Mouse (Mus musculus): ENCODE results near the gene Itpk1. TPM values are rescaled to one million over a fixed set of nuclear protein-coding genes. Genes with fewer than 3 reads are reported as not detected.
A peak's percentile ranks its signal among the peaks of the same experiment; 100 is the strongest.

Itpk1 gene
- polyA plus RNA-seq, 1 experiment from 2014 or later, result 3.0 TPM

GRCm38 (mm10) chr12:102686321-102686720 lies 18.4 kb downstream of the Itpk1 start:
- no peaks in the 10 kb centered on the region for H3K36me3 ChIP-seq
- H3K9ac ChIP-seq, result no peak overlapping the region
- DNase-seq (no peak), ATAC-seq (ENCODE audit: low read depth) (no peak)
- 65% methylated on average over 5 of the region's 5 CpGs for WGBS (ENCODE audit: insufficient replicate concordance)
- H3K27me3 ChIP-seq, result no peaks in the 10 kb centered on the region
- H3K9me3 ChIP-seq (replicated peaks), result no peaks in the 10 kb centered on the region
- peaks cover 48% of the 10 kb centered on the region for H3K4me1 ChIP-seq (replicated peaks)
- no peak overlapping the region for H3K4me2 ChIP-seq
- H3K27ac ChIP-seq, result no peak overlapping the region
- H3K4me3 ChIP-seq (replicated peaks), result no peak overlapping the region

GRCm38 (mm10) chr12:102685523-102685931 lies 19.2 kb downstream of the Itpk1 start:
- Histone ChIP-seq H3K4me3 (replicated peaks) (no peak overlapping the region), H3K27me3 (no peaks in the 10 kb centered on the region), H3K4me2 (no peak overlapping the region), H3K36me3 (no peaks in the 10 kb centered on the region), H3K27ac (no peak overlapping the region), H3K4me1 (replicated peaks) (peaks cover 42% of the 10 kb centered on the region), H3K9me3 (replicated peaks) (no peaks in the 10 kb centered on the region), H3K9ac (no peak overlapping the region)
- DNase-seq (no peak), ATAC-seq (ENCODE audit: low read depth) (no peak)
- WGBS (ENCODE audit: insufficient replicate concordance), result 67% methylated on average over 9 of the region's 9 CpGs

- no peak for DNase-seq
- Histone ChIP-seq H3K27me3 (no peaks in the 10 kb centered on the region), H3K9me3 (replicated peaks) (no peaks in the 10 kb centered on the region), H3K4me3 (replicated peaks) (no peak overlapping the region), H3K27ac (no peak overlapping the region), H3K9ac (no peak overlapping the region), H3K4me1 (replicated peaks) (peaks cover 35% of the 10 kb centered on the region), H3K4me2 (no peak overlapping the region), H3K36me3 (no peaks in the 10 kb centered on the region)
- 53% methylated on average over 3 of the region's 3 CpGs for WGBS (ENCODE audit: insufficient replicate concordance)
- peak; percentile 17; the same call in 1 of the 2 replicates for ATAC-seq (ENCODE audit: low read depth)
Observed at GRCm38 (mm10) chr12:102684720-102685386, 19.9 kb downstream of the Itpk1 start.

GRCm38 (mm10) chr12:102683979-102684378 lies 20.8 kb downstream of the Itpk1 start:
- WGBS (ENCODE audit: insufficient replicate concordance), result 70% methylated on average over 5 of the region's 5 CpGs
- Histone ChIP-seq H3K4me3 (replicated peaks) (no peak overlapping the region), H3K4me1 (replicated peaks) (peaks cover 32% of the 10 kb centered on the region), H3K9ac (no peak overlapping the region), H3K4me2 (no peak overlapping the region), H3K27me3 (no peaks in the 10 kb centered on the region), H3K27ac (no peak overlapping the region), H3K9me3 (replicated peaks) (no peaks in the 10 kb centered on the region), H3K36me3 (no peaks in the 10 kb centered on the region)
- DNase-seq (no peak), ATAC-seq (ENCODE audit: low read depth) (no peak)

- H3K9me3 ChIP-seq (replicated peaks), result no peaks in the 10 kb centered on the region
- DNase-seq, result no peak
- WGBS (ENCODE audit: insufficient replicate concordance), result 66% methylated on average over 6 of the region's 6 CpGs
- peaks cover 32% of the 10 kb centered on the region for H3K4me1 ChIP-seq (replicated peaks)
- no peak overlapping the region for H3K4me3 ChIP-seq (replicated peaks)
- H3K27me3 ChIP-seq, result no peaks in the 10 kb centered on the region
- ATAC-seq (ENCODE audit: low read depth), result no peak
- no peak overlapping the region for H3K9ac ChIP-seq
- no peak overlapping the region for H3K4me2 ChIP-seq
- no peak overlapping the region for H3K27ac ChIP-seq
- no peaks in the 10 kb centered on the region for H3K36me3 ChIP-seq
Observed at GRCm38 (mm10) chr12:102683438-102683837, 21.3 kb downstream of the Itpk1 start.

- no peak for DNase-seq
- H3K4me2 ChIP-seq, result no peak overlapping the region
- 72% methylated on average over 7 of the region's 7 CpGs for WGBS (ENCODE audit: insufficient replicate concordance)
- no peak for ATAC-seq (ENCODE audit: low read depth)
- H3K4me3 ChIP-seq (replicated peaks), result no peak overlapping the region
- no peaks in the 10 kb centered on the region for H3K9me3 ChIP-seq (replicated peaks)
- H3K27ac ChIP-seq, result no peak overlapping the region
- no peak overlapping the region for H3K9ac ChIP-seq
- no peaks in the 10 kb centered on the region for H3K27me3 ChIP-seq
- no peaks in the 10 kb centered on the region for H3K36me3 ChIP-seq
- peaks cover 28% of the 10 kb centered on the region for H3K4me1 ChIP-seq (replicated peaks)
Observed at GRCm38 (mm10) chr12:102682722-102683299, 21.9 kb downstream of the Itpk1 start.

GRCm38 (mm10) chr12:102682085-102682484 lies 22.6 kb downstream of the Itpk1 start:
- Histone ChIP-seq H3K27ac (no peak overlapping the region), H3K27me3 (no peaks in the 10 kb centered on the region), H3K9ac (no peak overlapping the region), H3K4me3 (replicated peaks) (no peak overlapping the region), H3K4me2 (no peak overlapping the region), H3K4me1 (replicated peaks) (peaks cover 31% of the 10 kb centered on the region), H3K36me3 (no peaks in the 10 kb centered on the region), H3K9me3 (replicated peaks) (no peaks in the 10 kb centered on the region)
- WGBS (ENCODE audit: insufficient replicate concordance), result 61% methylated on average over 5 of the region's 5 CpGs
- no peak for ATAC-seq (ENCODE audit: low read depth)
- DNase-seq, result no peak

- WGBS (ENCODE audit: insufficient replicate concordance), result 57% methylated on average over 7 of the region's 7 CpGs
- DNase-seq (no peak), ATAC-seq (ENCODE audit: low read depth) (no peak)
Observed at GRCm38 (mm10) chr12:102681590-102681989, 23.1 kb downstream of the Itpk1 start.

GRCm38 (mm10) chr12:102678820-102679219 lies 25.9 kb downstream of the Itpk1 start:
- no peaks in the 10 kb centered on the region for H3K36me3 ChIP-seq
- no peak overlapping the region for H3K27ac ChIP-seq
- WGBS (ENCODE audit: insufficient replicate concordance), result 57% methylated on average over 6 of the region's 6 CpGs
- ATAC-seq (ENCODE audit: low read depth), result no peak
- H3K4me2 ChIP-seq, result no peak overlapping the region
- H3K4me3 ChIP-seq (replicated peaks), result no peak overlapping the region
- peaks cover 12% of the 10 kb centered on the region; the same call in 1 of the 2 replicates for H3K4me1 ChIP-seq (replicated peaks)
- no peaks in the 10 kb centered on the region for H3K27me3 ChIP-seq
- no peak overlapping the region for H3K9ac ChIP-seq
- DNase-seq, result no peak
- no peaks in the 10 kb centered on the region for H3K9me3 ChIP-seq (replicated peaks)

More at GRCm38 (mm10) chr12:102681590-102681989, 23.1 kb downstream of the Itpk1 start:
- Histone ChIP-seq H3K4me2 (no peak overlapping the region), H3K9me3 (replicated peaks) (no peaks in the 10 kb centered on the region), H3K4me3 (replicated peaks) (no peak overlapping the region), H3K36me3 (no peaks in the 10 kb centered on the region), H3K27me3 (no peaks in the 10 kb centered on the region), H3K9ac (no peak overlapping the region), H3K4me1 (replicated peaks) (peaks cover 31% of the 10 kb centered on the region), H3K27ac (no peak overlapping the region)

- H3K36me3 ChIP-seq, result no peaks in the 10 kb centered on the region
- DNase-seq (no peak), ATAC-seq (ENCODE audit: low read depth) (no peak)
- H3K9ac ChIP-seq, result no peak overlapping the region
- peaks cover 11% of the 10 kb centered on the region; the same call in 1 of the 2 replicates for H3K4me1 ChIP-seq (replicated peaks)
- no peaks in the 10 kb centered on the region for H3K9me3 ChIP-seq (replicated peaks)
- no peak overlapping the region for H3K27ac ChIP-seq
- no peak overlapping the region for H3K4me3 ChIP-seq (replicated peaks)
- no peaks in the 10 kb centered on the region for H3K27me3 ChIP-seq
- no peak overlapping the region for H3K4me2 ChIP-seq
- WGBS (ENCODE audit: insufficient replicate concordance), result 65% methylated on average over 3 of the region's 3 CpGs
Observed at GRCm38 (mm10) chr12:102677089-102677488, 27.6 kb downstream of the Itpk1 start.

- Histone ChIP-seq H3K9me3 (replicated peaks) (no peaks in the 10 kb centered on the region), H3K4me1 (replicated peaks) (0 out of 2 replicates have a peak, but pooled peaks cover 3% of the 10 kb centered on the region), H3K4me3 (replicated peaks) (no peak overlapping the region), H3K4me2 (no peak overlapping the region), H3K27me3 (no peaks in the 10 kb centered on the region), H3K36me3 (no peaks in the 10 kb centered on the region), H3K27ac (no peak overlapping the region), H3K9ac (no peak overlapping the region)
- WGBS (ENCODE audit: insufficient replicate concordance), result 78% methylated on average over 10 of the region's 10 CpGs
- ATAC-seq (ENCODE audit: low read depth) (no peak), DNase-seq (no peak)
Observed at GRCm38 (mm10) chr12:102674556-102674955, 30.2 kb downstream of the Itpk1 start.

GRCm38 (mm10) chr12:102674123-102674522 lies 30.6 kb downstream of the Itpk1 start:
- ATAC-seq (ENCODE audit: low read depth), result no peak
- Histone ChIP-seq H3K4me2 (no peak overlapping the region), H3K27ac (no peak overlapping the region), H3K4me3 (replicated peaks) (no peak overlapping the region), H3K36me3 (no peaks in the 10 kb centered on the region), H3K27me3 (no peaks in the 10 kb centered on the region), H3K9ac (no peak overlapping the region), H3K9me3 (replicated peaks) (no peaks in the 10 kb centered on the region), H3K4me1 (replicated peaks) (0 out of 2 replicates have a peak, but pooled peaks cover 3% of the 10 kb centered on the region)
- no peak for DNase-seq
- WGBS (ENCODE audit: insufficient replicate concordance), result 81% methylated on average over 13 of the region's 13 CpGs

Data from liver, embryonic 13.5 days (tissue).